ENCODE assay signal across 8 mouse cellular contexts in genomic region chrX:170019219-170019953, GRCm38 (mm10). TPM values are rescaled to one million over a fixed set of nuclear protein-coding genes. Genes with fewer than 3 reads are reported as not detected.
DNase-seq lines count a peak whose midpoint lies in the region; ATAC-seq and TF ChIP-seq lines count a peak whose summit lies in the region.
"Not testable (repeated sequence)": the region's sequence is repeated elsewhere in the genome, so short reads cannot be mapped to it uniquely, and the experiment has no call there.

No protein-coding gene starts in this region.

- peaks cover 32% of the 10 kb centered on the region for H3K9me3 ChIP-seq in embryonic facial prominence, embryonic 13.5 days
- H3K9me3 ChIP-seq in hindbrain, embryonic 15.5 days: peaks cover 13% of the 10 kb centered on the region; the same call in 1 of the 2 replicates
- peaks cover 15% of the 10 kb centered on the region for H3K9me3 ChIP-seq in limb, embryonic 14.5 days (ENCODE audit: control insufficient read depth, low read length)
- peaks cover 32% of the 10 kb centered on the region for H3K9me3 ChIP-seq in midbrain, embryonic 12.5 days

- H3K27ac ChIP-seq in embryonic facial prominence, embryonic 13.5 days; limb, embryonic 14.5 days (replicated peaks; ENCODE audit: low read depth, low read length): not testable (repeated sequence)
- H3K27ac ChIP-seq in hindbrain, embryonic 15.5 days (replicated peaks): 0 out of 2 replicates have a peak overlapping the region, but pooled peaks have one; percentile 2
- peak overlapping the region; percentile 26; the same call in 1 of the 2 replicates for H3K27ac ChIP-seq in midbrain, embryonic 12.5 days (replicated peaks)

- 86% methylated on average over 30 of the region's 30 CpGs for WGBS in embryonic facial prominence, embryonic 13.5 days
- 84% methylated on average over 30 of the region's 30 CpGs for WGBS in hindbrain, embryonic 15.5 days
- 86% methylated on average over 30 of the region's 30 CpGs for WGBS in limb, embryonic 14.5 days
- 84% methylated on average over 30 of the region's 30 CpGs for WGBS in midbrain, embryonic 12.5 days

- not testable (repeated sequence) for H3K4me2 ChIP-seq in embryonic facial prominence, embryonic 13.5 days; hindbrain, embryonic 15.5 days; limb, embryonic 14.5 days (replicated peaks; ENCODE audit: low read depth, low read length, severe bottlenecking); midbrain, embryonic 12.5 days (replicated peaks)

- not testable (repeated sequence) for H3K4me1 ChIP-seq in embryonic facial prominence, embryonic 13.5 days; hindbrain, embryonic 15.5 days (replicated peaks); limb, embryonic 14.5 days (ENCODE audit: control insufficient read depth, insufficient read depth, low read length); midbrain, embryonic 12.5 days

- peaks cover 43% of the 10 kb centered on the region for H3K36me3 ChIP-seq in embryonic facial prominence, embryonic 13.5 days
- H3K36me3 ChIP-seq in hindbrain, embryonic 15.5 days: peaks cover 18% of the 10 kb centered on the region; the same call in 1 of the 2 replicates
- H3K36me3 ChIP-seq in limb, embryonic 14.5 days (ENCODE audit: control insufficient read depth, insufficient read depth, low read length): peaks cover 49% of the 10 kb centered on the region
- peaks cover 34% of the 10 kb centered on the region for H3K36me3 ChIP-seq in midbrain, embryonic 12.5 days

- ATAC-seq in embryonic facial prominence, embryonic 13.5 days (ENCODE audit: insufficient number of reproducible peaks, insufficient read depth, low FRiP score, low TSS enrichment, low read depth): peak; percentile 59
- peak; percentile 63 for ATAC-seq in hindbrain, embryonic 15.5 days (ENCODE audit: low FRiP score, low read depth)
- ATAC-seq in limb, embryonic 14.5 days (ENCODE audit: low FRiP score, low read depth): peak; percentile 24
- peak; percentile 56 for ATAC-seq in midbrain, embryonic 12.5 days (ENCODE audit: low FRiP score, low read depth)

- DNase-seq in NIH3T3 (ENCODE audit: low read depth): peak; percentile 69
- peak; percentile 77 to 90 for DNase-seq in gastrocnemius, postnatal 4 days (ENCODE audit: low spot score in 2 of 2)
- peak; percentile 2 for DNase-seq in limb, embryonic 14.5 days (ENCODE audit: low spot score)
- DNase-seq in right cerebral cortex, adult 18-20 months: peak; percentile 63
- DNase-seq in urinary bladder, postnatal 4 days (ENCODE audit: low spot score in 2 of 2): peak; percentile 68 to 95

- not testable (repeated sequence) for TF ChIP-seq POLR2A in limb, embryonic 14.5 days (IDR thresholded peaks at IDR 0.05; ENCODE audit: borderline replicate concordance, extremely low read depth, insufficient read depth, insufficient read length)

- H3K4me3 ChIP-seq in embryonic facial prominence, embryonic 13.5 days; hindbrain, embryonic 15.5 days; limb, embryonic 14.5 days (replicated peaks; ENCODE audit: low read length); midbrain, embryonic 12.5 days: not testable (repeated sequence)

- H3K9ac ChIP-seq in embryonic facial prominence, embryonic 13.5 days; hindbrain, embryonic 15.5 days; limb, embryonic 14.5 days (ENCODE audit: low read depth, low read length, severe bottlenecking); midbrain, embryonic 12.5 days (replicated peaks): not testable (repeated sequence)

- not testable (repeated sequence) for H3K27me3 ChIP-seq in embryonic facial prominence, embryonic 13.5 days; hindbrain, embryonic 15.5 days; limb, embryonic 14.5 days (ENCODE audit: control insufficient read depth, insufficient read depth, low read length); midbrain, embryonic 12.5 days

RNA-seq across cellular contexts. Expression of gene Gm21887, which starts 9.9 kb away (rescaled TPM):
- 188 and 256 TPM in 2 replicates for polyA plus RNA-seq in embryonic facial prominence, embryonic 13.5 days (2015; fragmentation: Nextera tagmentation; extraction: Ambion mirVana)
- 100 to 1,000 TPM in 1 of 2 experiments, 10 to 100 TPM in 1; 93.0 to 116 TPM for total RNA-seq in gastrocnemius, postnatal 4 days (2021)
- 195 and 248 TPM in 2 replicates for polyA plus RNA-seq in hindbrain, embryonic 15.5 days (2015; fragmentation: Nextera tagmentation; extraction: Ambion mirVana)
- 580 and 2,943 TPM in 2 replicates for polyA plus RNA-seq in limb, embryonic 14.5 days (2012; rRNA removed)
- 187 and 412 TPM in 2 replicates for polyA plus RNA-seq in limb, embryonic 14.5 days (2014; fragmentation: Nextera tagmentation; extraction: Ambion mirVana)
- polyA plus RNA-seq in midbrain, embryonic 12.5 days (2016; fragmentation: Nextera tagmentation; extraction: Ambion mirVana): 187 and 270 TPM in 2 replicates

Comparison
In these comparisons a context has a peak if more than half of its experiments do, and no peak if none do; other contexts are left out.
1. DNase-seq: peak in every context shown above with its lines; median percentile 84 in gastrocnemius, postnatal 4 days; 82 in urinary bladder, postnatal 4 days; 69 in NIH3T3; 63 in right cerebral cortex, adult 18-20 months; 2 in limb, embryonic 14.5 days.